Mouse (Mus musculus): ENCODE data around the gene Rala. TPM values are rescaled to one million over a fixed set of nuclear protein-coding genes. Genes with fewer than 3 reads are reported as not detected.

Rala gene
- polyA plus RNA-seq, 2 experiments, result 7.5 to 17.2 TPM

DNA sequence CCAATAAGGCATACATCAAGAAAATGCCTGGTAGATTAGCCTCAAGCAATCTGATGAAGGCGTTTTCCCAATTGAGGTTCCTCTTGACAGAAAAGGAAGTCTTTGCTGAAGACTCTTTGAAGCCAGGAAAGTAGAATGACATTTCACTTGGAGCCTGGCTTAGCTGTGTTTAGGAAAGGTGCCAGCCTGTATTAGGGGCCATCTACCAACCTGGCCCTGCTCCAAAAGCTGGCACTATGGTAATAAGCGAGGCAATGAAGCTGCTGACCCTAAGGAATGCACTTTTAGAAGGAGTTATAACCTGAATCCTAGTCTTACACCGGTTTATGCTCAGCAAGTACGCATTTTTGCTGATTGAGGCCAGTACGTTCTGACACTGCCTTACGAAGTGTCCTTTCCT is 83.5 kb downstream of the Rala start:
- Histone ChIP-seq H3K36me3 (replicated peaks; ENCODE audit: control insufficient read depth, insufficient read depth, low read depth) (no peaks in the 10 kb centered on the region), H3K4me1 (replicated peaks; ENCODE audit: control insufficient read depth in 2 of 2, insufficient read depth in 2 of 2, low read length in 1 of 2) (peaks cover 0 to 2% of the 10 kb centered on the region in 2 experiments; a peak in 2 of 4 replicates), H3K27me3 (ENCODE audit: control insufficient read depth, insufficient read depth, low read length) (no peaks in the 10 kb centered on the region), H3K4me2 (ENCODE audit: low read depth) (no peak overlapping the region), H3K9me3 (ENCODE audit: control insufficient read depth, low read length) (no peaks in the 10 kb centered on the region), H3K27ac (no peak overlapping the region), H3K9ac (replicated peaks) (no peak overlapping the region), H3K4me3 (ENCODE audit: insufficient read depth in 1 of 2, low read depth in 2 of 2, low read length in 2 of 2) (no peak overlapping the region)
- no peak for DNase-seq (ENCODE audit: low read depth in 3 of 3, low spot score in 3 of 3)
- ATAC-seq (ENCODE audit: insufficient read depth), result no peak
- WGBS (ENCODE audit: insufficient replicate concordance), result 67% methylated on average over 6 of the region's 6 CpGs
- TF ChIP-seq EP300 (IDR thresholded peaks at IDR 0.05; ENCODE audit: low read depth), result no peak
- TF ChIP-seq CTCF (IDR thresholded peaks at IDR 0.05; ENCODE audit: low read depth), result no peak

DNA sequence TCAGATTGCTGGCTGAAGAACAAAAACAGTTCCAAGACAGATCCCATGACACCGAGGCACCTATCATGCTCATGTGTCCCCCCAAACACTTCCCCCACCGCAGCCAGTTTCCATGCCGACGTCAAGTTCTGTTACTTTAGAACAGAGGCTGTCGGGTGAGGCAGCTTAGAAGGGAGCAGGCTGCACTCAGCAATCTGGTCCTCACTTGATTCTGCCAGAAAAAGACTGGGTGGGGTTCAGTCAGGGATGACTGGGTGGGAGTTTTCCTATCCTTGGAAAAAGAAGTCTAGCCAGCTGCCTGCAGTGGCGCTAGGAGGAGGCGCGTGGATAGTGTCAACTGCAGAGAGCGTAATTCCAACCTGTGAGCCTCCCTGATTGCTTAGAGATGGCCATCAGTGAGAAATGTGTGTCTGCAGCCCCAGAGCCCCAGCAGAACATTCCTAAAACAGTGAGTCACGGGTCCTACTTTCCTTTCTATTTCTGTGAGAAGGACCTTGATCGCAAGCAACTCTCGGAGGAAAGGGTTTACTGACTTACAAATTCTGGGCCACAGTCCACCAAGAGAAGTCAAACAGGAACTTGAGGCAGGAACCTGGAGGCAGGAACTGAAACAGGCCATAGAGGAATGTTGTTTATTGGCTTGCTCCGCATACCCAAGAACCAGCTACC is 84.5 kb downstream of the Rala start:
- no peaks in the 10 kb centered on the region for H3K27me3 ChIP-seq (ENCODE audit: control insufficient read depth, insufficient read depth, low read length)
- H3K9ac ChIP-seq (replicated peaks), result no peak overlapping the region
- WGBS (ENCODE audit: insufficient replicate concordance), result 70% methylated on average over 13 of the region's 13 CpGs
- ATAC-seq (ENCODE audit: insufficient read depth) (no peak), DNase-seq (ENCODE audit: low read depth in 3 of 3, low spot score in 3 of 3) (no peak)
- no peak overlapping the region for H3K4me2 ChIP-seq (ENCODE audit: low read depth)
- H3K36me3 ChIP-seq (replicated peaks; ENCODE audit: control insufficient read depth, insufficient read depth, low read depth), result no peaks in the 10 kb centered on the region
- no peak overlapping the region for H3K4me3 ChIP-seq (ENCODE audit: insufficient read depth in 1 of 2, low read depth in 2 of 2, low read length in 2 of 2)
- no peak overlapping the region for H3K27ac ChIP-seq
- H3K9me3 ChIP-seq (ENCODE audit: control insufficient read depth, low read length), result no peaks in the 10 kb centered on the region
- TF ChIP-seq EP300 (IDR thresholded peaks at IDR 0.05; ENCODE audit: low read depth), result no peak
- H3K4me1 ChIP-seq (replicated peaks; ENCODE audit: control insufficient read depth in 2 of 2, insufficient read depth in 2 of 2, low read length in 1 of 2), result peaks cover 0 to 5% of the 10 kb centered on the region in 2 experiments; a peak in 2 of 4 replicates

DNA sequence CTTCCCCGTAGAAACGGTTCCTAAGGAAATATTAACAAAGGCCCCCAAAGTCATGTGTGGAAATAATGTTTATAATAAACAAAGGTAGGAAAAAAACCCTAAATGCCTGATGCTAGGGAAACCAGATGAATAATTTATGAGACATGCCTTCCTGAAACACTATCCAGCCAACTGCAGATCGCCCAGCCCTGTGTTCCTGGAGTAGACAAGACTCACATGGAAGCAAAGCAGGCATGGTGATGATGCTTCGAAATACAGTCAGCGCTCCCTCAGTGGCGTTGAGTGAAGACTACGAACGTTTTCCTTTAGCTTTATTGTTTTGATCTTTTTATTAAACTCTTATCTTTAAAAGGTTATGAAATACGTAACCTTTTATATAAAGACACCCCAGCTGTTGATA is 87.0 kb downstream of the Rala start:
- 67% methylated on average over 9 of the region's 9 CpGs for WGBS (ENCODE audit: insufficient replicate concordance)
- TF ChIP-seq CTCF (IDR thresholded peaks at IDR 0.05; ENCODE audit: low read depth), result no peak
- TF ChIP-seq EP300 (IDR thresholded peaks at IDR 0.05; ENCODE audit: low read depth), result no peak
- H3K9me3 ChIP-seq (ENCODE audit: control insufficient read depth, low read length), result no peaks in the 10 kb centered on the region
- no peak overlapping the region for H3K9ac ChIP-seq (replicated peaks)
- H3K4me1 ChIP-seq (replicated peaks; ENCODE audit: control insufficient read depth in 2 of 2, insufficient read depth in 2 of 2, low read length in 1 of 2), result peaks cover 0 to 5% of the 10 kb centered on the region in 2 experiments; a peak in 2 of 4 replicates
- no peak overlapping the region for H3K27ac ChIP-seq
- H3K36me3 ChIP-seq (replicated peaks; ENCODE audit: control insufficient read depth, insufficient read depth, low read depth), result no peaks in the 10 kb centered on the region
- H3K4me2 ChIP-seq (ENCODE audit: low read depth), result no peak overlapping the region
- no peak for DNase-seq (ENCODE audit: low read depth in 3 of 3, low spot score in 3 of 3)
- no peak for ATAC-seq (ENCODE audit: insufficient read depth)
- H3K27me3 ChIP-seq (ENCODE audit: control insufficient read depth, insufficient read depth, low read length), result no peaks in the 10 kb centered on the region
- H3K4me3 ChIP-seq (ENCODE audit: insufficient read depth in 1 of 2, low read depth in 2 of 2, low read length in 2 of 2), result no peak overlapping the region

DNA sequence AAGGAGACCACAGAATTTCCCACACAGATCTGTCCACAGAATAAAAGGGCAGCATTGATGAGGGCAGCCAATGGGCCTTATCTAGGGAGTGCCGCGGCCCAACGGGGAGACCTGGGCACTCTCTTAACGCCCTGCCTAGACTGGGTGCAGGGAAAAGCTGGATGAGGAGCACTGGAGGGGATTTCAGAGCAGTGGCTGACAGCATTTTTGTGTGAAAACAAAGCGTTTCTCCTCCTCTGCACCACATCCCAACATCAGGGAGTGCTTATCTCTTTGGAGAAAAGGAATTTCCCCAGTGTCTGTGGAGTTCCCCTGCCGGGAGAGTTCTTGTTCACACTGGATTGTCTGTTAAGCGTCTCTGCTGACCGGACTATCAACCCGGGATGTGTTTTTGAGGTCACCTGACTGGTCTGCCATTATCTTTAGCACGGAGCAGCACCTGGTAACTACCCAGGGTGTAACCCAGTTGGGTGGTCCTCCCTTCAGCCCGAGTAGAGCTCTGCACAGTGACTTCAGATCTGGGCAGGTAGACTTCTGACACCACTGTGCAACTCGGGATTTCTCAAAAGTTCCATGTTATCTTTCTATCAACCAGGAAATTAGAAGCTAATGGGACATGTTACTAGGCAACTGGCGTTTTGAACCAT is 88.4 kb downstream of the Rala start:
- no peak overlapping the region for H3K4me3 ChIP-seq (ENCODE audit: insufficient read depth in 1 of 2, low read depth in 2 of 2, low read length in 2 of 2)
- peaks cover 0 to 5% of the 10 kb centered on the region in 2 experiments; a peak in 2 of 4 replicates for H3K4me1 ChIP-seq (replicated peaks; ENCODE audit: control insufficient read depth in 2 of 2, insufficient read depth in 2 of 2, low read length in 1 of 2)
- no peaks in the 10 kb centered on the region for H3K36me3 ChIP-seq (replicated peaks; ENCODE audit: control insufficient read depth, insufficient read depth, low read depth)
- no peak overlapping the region for H3K4me2 ChIP-seq (ENCODE audit: low read depth)
- H3K27me3 ChIP-seq (ENCODE audit: control insufficient read depth, insufficient read depth, low read length), result no peaks in the 10 kb centered on the region
- no peak for ATAC-seq (ENCODE audit: insufficient read depth)
- TF ChIP-seq CTCF (IDR thresholded peaks at IDR 0.05; ENCODE audit: low read depth) (no peak), EP300 (IDR thresholded peaks at IDR 0.05; ENCODE audit: low read depth) (no peak)
- H3K9me3 ChIP-seq (ENCODE audit: control insufficient read depth, low read length), result no peaks in the 10 kb centered on the region
- DNase-seq (ENCODE audit: low read depth in 3 of 3, low spot score in 3 of 3), result no peak
- WGBS (ENCODE audit: insufficient replicate concordance), result 7% methylated on average over 13 of the region's 13 CpGs
- H3K9ac ChIP-seq (replicated peaks), result no peak overlapping the region
- H3K27ac ChIP-seq, result no peak overlapping the region

DNA sequence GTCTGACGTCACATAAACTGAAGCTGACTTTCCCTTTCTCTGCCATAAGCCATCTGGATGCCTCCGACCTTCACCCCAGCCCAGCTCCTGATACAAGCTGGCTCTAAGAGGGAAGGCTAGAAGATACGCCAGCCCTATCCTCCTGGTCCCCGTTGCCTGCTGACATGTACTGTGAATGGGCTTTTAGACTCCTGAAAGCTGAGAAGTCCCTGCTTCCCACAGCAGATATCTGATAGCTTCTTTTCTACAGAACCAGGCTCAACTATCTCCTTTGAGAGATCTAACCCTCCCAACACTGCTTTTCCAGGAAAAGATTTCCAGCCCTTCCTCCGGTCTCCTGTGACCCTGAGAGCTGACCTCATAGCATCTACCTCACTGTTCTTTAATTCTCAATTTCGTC is 89.3 kb downstream of the Rala start:
- TF ChIP-seq CTCF (IDR thresholded peaks at IDR 0.05; ENCODE audit: low read depth) (no peak), EP300 (IDR thresholded peaks at IDR 0.05; ENCODE audit: low read depth) (no peak)
- no peak overlapping the region for H3K27ac ChIP-seq
- no peaks in the 10 kb centered on the region for H3K9me3 ChIP-seq (ENCODE audit: control insufficient read depth, low read length)
- ATAC-seq (ENCODE audit: insufficient read depth), result no peak
- 46% methylated on average over 6 of the region's 6 CpGs for WGBS (ENCODE audit: insufficient replicate concordance)
- no peak for DNase-seq (ENCODE audit: low read depth in 3 of 3, low spot score in 3 of 3)
- H3K36me3 ChIP-seq (replicated peaks; ENCODE audit: control insufficient read depth, insufficient read depth, low read depth), result no peaks in the 10 kb centered on the region
- no peak overlapping the region for H3K4me2 ChIP-seq (ENCODE audit: low read depth)
- no peak overlapping the region for H3K9ac ChIP-seq (replicated peaks)
- H3K4me3 ChIP-seq (ENCODE audit: insufficient read depth in 1 of 2, low read depth in 2 of 2, low read length in 2 of 2), result no peak overlapping the region
- peaks cover 0 to 5% of the 10 kb centered on the region in 2 experiments; a peak in 2 of 4 replicates for H3K4me1 ChIP-seq (replicated peaks; ENCODE audit: control insufficient read depth in 2 of 2, insufficient read depth in 2 of 2, low read length in 1 of 2)
- H3K27me3 ChIP-seq (ENCODE audit: control insufficient read depth, insufficient read depth, low read length), result no peaks in the 10 kb centered on the region

Measured in liver, embryonic 14.5 days (tissue).